Mouse (Mus musculus): ENCODE measurements around the gene Carns1.

GRCm38 (mm10) chr19:4213524-4213974 lies 38.3 kb upstream of the Carns1 start:
- no peak for TF ChIP-seq EP300 (IDR thresholded peaks at IDR 0.05; ENCODE audit: insufficient read depth, low read depth, low read length)
- no peak for TF ChIP-seq POLR2A (IDR thresholded peaks at IDR 0.05; ENCODE audit: insufficient read depth, low read length)
